Mouse (Mus musculus): ENCODE measurements around the gene Zswim5.

DNA sequence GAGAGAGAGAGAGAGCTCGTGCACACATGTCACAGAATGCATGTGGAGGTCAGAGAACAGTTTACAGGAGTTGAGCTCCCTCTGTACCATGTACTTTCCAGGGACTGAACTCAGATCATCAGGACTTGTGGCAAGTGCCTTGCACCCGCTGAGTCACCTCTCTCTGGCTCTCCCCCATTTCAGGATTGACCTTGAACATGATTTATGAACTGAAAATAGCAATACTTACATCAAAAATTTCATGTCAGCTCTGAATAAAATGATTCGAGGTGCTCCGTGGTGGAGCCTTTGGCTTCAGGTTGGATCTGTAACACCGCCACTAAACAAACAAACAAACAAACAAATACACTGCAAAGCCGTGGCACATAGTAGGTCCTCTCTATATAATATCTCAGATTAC is 36.3 kb upstream of the Zswim5 start:
- TF ChIP-seq CTCF (IDR thresholded peaks at IDR 0.05) (no peak), EP300 (IDR thresholded peaks at IDR 0.05) (no peak)

All from lung, postnatal 0 days (tissue).